Mouse (Mus musculus) CD8-positive naive resting alpha-beta T cell, adult 2 months (primary cell): ENCODE measurements around the gene Hfe2.
"Not testable (repeated sequence)": the region's sequence is repeated elsewhere in the genome, so short reads cannot be mapped to it uniquely, and the experiment has no call there.

Source experiments
- DNase-seq, 2 experiments: peaks; one replicate each; pipeline ENCODE4 v3.0.0; 2022; ENCODE audit warnings: low read depth in 2 of 2, low spot score in 2 of 2

Gene Hfe2

DNA sequence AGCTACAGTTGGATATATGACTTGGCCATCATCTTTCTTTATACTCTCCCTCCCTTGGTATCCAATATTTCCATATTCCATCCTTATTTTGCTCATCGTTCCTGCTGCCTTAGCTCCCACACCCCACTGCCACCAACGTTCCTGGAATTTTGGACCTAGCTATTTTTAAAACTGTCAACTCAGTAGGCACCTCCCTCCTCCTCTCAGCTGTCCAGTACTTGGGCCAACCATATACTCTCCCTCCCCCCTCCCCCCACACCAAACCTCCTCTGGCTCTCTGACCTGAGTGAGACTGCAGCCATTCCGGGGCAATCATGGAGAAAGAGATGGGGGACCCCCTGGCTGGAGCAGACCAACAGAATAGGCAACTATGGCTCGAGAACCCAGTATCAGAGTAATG, at the start of gene Hfe2:
TSS of gene Hfe2 (plus strand) at position 259 of the 400 bp plus-strand sequence.
- no peak for DNase-seq

GRCm38 (mm10) chr3:96477084-96477483, 47.9 kb upstream of the Hfe2 start:
- DNase-seq: no peak

GRCm38 (mm10) chr3:96477558-96477957, 47.4 kb upstream of the Hfe2 start:
- no peak for DNase-seq

DNA sequence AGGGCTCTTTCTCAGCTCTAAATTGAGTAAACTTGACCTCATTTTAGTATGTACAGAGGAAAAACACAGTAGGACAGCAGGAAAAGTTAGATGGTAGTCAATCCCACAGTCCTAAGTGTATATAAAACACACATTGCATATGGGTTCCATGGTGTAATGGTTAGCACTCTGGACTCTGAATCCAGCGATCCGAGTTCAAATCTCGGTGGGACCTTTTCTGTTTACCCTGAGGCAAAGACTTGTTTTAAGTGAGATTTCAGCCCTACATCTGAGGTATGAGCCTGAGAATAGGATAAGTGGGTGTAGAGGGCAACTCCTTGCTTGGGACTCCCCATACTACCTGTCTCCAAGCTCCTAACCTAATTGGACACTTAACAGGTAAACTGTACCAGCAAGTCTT, 45.7 kb upstream of the Hfe2 start:
- DNase-seq: no peak

- DNase-seq: no peak
Observed at GRCm38 (mm10) chr3:96480684-96481270, 44.2 kb upstream of the Hfe2 start.

- DNase-seq: no peak
Observed at GRCm38 (mm10) chr3:96481856-96482255, 43.1 kb upstream of the Hfe2 start.

GRCm38 (mm10) chr3:96482451-96482850, 42.5 kb upstream of the Hfe2 start:
- DNase-seq: no peak

DNA sequence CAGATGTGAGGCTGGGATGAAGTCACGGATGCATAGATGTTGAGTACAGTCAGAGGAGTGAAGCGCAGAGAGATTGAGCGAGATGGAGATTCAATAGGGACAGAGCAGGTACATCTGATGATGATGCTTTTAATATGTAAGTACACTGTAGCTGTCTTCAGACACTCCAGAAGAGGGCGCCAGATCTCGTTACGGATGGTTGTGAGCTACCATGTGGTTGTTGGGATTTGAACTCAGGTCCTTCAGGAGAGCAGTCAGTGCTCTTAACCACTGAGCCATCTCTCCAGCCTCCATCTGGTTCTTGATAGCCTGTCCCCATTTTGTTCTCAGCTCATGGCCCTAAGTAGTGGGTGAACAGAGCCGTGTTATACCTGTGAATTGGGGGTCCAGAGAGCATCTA, 41.9 kb upstream of the Hfe2 start:
- DNase-seq: not testable (repeated sequence)

- no peak for DNase-seq
Observed at GRCm38 (mm10) chr3:96483946-96484345, 41.0 kb upstream of the Hfe2 start.

GRCm38 (mm10) chr3:96484921-96485320, 40.1 kb upstream of the Hfe2 start:
- no peak for DNase-seq

- DNase-seq: no peak
Observed at GRCm38 (mm10) chr3:96485361-96485760, 39.6 kb upstream of the Hfe2 start.

DNA sequence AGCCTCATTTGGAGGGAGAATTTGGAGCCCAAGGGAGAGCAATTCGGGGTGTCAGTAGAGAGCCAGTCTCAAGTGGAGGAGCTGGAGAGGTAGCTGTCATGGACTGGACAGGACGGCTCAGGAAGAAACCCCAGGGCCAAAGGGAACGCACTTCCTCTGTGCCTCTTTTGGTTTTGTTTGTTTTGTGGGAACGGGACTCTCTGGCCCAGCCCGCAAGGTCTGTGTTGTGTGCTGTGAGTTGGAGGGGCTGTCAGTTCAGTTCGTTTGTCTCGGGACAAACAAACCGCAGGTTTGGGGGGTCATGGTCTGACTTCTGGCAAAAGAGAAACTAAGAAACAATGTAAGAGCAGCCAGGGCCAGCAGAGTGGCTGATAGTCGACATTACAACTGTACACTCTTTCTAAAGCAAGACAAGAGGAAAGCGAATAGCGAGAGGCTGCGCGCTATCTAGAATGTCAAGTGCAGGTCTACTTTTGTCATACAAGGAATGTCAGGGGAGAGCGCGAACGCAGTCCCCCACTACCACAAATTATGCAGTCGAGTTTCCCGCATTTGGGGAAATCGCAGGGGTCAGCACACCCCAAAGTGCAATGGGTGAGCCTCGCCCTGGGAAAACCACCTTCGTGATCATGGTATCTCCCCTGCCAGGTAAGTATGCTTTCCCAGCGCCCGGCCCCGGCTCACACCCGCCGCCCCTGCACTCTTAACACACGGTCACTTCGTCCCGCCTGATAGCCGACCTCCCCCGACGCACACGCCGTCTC, 38.7 kb upstream of the Hfe2 start:
- not testable (repeated sequence) for DNase-seq

DNA sequence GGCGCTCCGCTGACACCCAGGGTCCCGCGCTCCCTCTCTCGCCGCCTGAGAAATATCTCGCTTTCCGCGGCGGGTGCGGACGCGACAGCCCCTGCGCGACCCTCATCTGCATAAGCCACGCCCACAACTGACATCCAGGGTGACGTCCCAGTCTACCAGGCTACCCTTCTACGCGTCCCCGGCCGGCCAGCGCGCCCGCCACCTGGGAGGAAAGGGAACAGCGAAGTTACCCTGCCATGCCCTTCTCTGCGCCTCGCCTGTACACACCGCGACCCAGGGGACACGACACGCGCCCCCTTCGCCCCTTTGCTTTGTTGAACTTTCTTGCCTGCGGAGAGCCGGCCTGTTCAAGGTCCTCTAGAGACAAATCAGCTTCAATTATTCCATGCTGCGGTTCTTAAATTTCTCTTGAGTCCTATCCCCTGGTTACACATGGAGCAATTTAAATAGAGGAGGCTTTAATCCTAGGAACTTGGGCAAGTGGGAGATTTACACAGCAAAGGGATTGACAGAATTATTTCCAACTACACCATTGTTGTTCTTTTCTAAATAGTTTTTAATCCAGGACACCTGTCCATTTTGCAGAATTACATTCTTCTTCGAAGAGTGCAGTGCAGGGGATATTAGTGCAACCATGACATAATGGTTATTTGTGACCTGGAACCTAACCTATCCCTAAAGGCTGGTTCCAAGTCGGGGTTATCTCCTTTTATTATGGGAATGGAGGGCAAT, 38.0 kb upstream of the Hfe2 start:
- DNase-seq: not testable (repeated sequence)

DNA sequence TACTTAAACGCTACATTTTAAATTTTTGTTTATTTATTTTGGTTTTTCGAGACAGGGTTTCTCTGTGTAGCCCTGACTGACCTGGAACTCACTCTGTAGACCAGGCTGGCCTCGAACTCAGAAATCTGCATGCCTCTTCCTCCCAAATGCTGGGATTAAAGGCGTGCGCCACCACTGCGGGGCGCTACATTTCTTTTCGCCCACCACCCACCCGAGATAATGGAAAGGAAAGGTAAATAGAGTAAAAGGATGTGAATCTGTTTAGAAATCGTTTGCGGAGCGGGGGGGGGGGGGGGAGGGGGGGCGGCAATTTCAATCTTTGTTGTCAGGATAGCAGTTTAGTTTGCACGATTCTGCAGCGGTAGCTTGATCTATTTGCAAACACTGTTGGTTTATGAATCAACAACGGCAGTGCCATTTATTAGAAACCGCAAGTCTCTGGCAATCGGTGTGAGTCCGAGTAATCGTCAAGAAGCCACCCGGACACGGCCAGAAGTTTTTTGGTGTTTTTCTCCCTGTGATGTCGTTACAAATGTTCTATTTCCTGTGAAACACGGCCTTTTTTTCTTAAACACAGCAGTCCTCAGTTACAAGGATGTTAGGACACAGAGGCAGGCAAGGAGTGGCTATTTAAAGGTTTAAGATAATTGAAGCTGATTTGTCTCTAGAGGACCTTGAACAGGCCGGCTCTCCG, 37.2 kb upstream of the Hfe2 start:
- DNase-seq: peak in 1 of 2 experiments; percentile 51

DNA sequence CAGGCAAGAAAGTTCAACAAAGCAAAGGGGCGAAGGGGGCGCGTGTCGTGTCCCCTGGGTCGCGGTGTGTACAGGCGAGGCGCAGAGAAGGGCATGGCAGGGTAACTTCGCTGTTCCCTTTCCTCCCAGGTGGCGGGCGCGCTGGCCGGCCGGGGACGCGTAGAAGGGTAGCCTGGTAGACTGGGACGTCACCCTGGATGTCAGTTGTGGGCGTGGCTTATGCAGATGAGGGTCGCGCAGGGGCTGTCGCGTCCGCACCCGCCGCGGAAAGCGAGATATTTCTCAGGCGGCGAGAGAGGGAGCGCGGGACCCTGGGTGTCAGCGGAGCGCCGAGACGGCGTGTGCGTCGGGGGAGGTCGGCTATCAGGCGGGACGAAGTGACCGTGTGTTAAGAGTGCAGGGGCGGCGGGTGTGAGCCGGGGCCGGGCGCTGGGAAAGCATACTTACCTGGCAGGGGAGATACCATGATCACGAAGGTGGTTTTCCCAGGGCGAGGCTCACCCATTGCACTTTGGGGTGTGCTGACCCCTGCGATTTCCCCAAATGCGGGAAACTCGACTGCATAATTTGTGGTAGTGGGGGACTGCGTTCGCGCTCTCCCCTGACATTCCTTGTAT, 36.6 kb upstream of the Hfe2 start:
- DNase-seq: not testable (repeated sequence)

DNA sequence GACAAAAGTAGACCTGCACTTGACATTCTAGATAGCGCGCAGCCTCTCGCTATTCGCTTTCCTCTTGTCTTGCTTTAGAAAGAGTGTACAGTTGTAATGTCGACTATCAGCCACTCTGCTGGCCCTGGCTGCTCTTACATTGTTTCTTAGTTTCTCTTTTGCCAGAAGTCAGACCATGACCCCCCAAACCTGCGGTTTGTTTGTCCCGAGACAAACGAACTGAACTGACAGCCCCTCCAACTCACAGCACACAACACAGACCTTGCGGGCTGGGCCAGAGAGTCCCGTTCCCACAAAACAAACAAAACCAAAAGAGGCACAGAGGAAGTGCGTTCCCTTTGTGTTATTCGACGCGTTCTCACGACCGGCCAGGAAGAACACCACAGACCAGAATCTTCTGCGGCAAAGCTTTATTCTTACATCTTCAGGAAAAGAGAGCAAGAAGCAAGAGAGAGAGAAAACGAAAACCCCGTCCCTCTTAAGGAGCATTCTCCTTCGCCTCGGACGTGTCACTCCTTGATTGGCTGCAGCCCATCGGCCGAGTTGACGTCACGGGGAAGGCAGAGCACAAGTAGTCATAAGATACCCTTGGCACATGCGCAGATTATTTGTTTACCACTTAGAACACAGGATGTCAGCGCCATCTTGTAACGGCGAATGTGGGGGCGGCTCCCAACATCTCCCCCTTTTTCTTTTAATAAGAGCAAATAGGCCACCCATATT, 35.9 kb upstream of the Hfe2 start:
- DNase-seq: peak in 1 of 2 experiments; percentile 32

DNA sequence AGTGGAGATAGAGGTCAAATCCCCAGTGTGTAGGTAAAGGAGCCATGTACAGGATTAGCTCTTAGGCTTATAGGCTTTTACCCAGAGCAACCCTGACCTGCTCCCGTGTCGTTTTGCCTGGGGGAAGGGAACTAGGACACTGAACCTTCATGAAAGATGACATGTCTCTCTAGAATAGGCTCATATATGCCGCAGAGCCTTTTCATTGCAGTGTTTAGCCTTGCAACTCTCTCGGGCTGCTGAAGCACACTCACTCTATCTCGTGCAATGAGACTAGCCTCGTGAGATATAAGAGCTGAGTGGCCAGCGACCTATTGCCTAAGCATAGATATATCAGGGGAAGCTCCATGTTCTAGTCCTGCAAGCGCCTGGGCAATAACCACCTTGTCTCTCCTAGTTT, 35.3 kb upstream of the Hfe2 start:
- DNase-seq: not testable (repeated sequence)

- DNase-seq: not testable (repeated sequence)
Observed at GRCm38 (mm10) chr3:96494456-96494855, 30.5 kb upstream of the Hfe2 start.

DNA sequence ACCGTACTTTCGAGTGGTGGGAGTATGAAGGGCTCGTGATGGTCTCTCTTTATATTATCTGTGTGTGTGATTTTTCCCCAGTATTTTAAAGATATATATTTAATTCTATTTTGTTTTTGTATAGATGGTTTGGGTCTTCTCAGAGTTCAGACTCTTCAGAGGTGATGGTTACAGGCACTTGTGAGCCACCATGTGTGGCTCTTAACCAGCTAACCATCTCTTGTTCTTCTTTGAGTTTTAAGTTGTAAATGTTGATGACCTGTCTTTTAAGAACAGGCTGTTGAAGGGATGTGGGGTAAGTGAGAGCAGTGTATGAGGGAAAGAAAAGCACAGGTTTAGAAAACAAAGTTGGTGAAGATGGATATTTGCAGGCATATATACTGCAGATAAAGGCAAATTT, 30.1 kb upstream of the Hfe2 start:
- DNase-seq: no peak

- no peak for DNase-seq
Observed at GRCm38 (mm10) chr3:96495490-96496210, 29.3 kb upstream of the Hfe2 start.
